Mouse (Mus musculus) hindbrain, embryonic 16.5 days (tissue): Measurements from ENCODE around the gene Sec14l2. TPM values are rescaled to one million over a fixed set of nuclear protein-coding genes. Genes with fewer than 3 reads are reported as not detected.
"Not testable (repeated sequence)": the region's sequence is repeated elsewhere in the genome, so short reads cannot be mapped to it uniquely, and the experiment has no call there.

Source experiments
- ATAC-seq: fragments of 200-750 bp; cut with Nextera tagmentation; 2 replicates; pipeline ENCODE4 v1.8.0; 2017; ENCODE audit warnings: moderate TSS enrichment, moderate library complexity
- H3K27ac ChIP-seq: fragments of 300-500 bp; sonication (generic); 2 replicates; pipeline ENCODE4 v1.5.1; 2014; ENCODE audit warnings: low read depth, mild to moderate bottlenecking, control low read depth, low read length, moderate library complexity
- H3K27me3 ChIP-seq: fragments of 300-500 bp; sonication (generic); replicated peaks from 2 replicates; pipeline ENCODE4 v1.6.1; 2014; ENCODE audit warnings: low read length; ENCODE audit not compliant: control insufficient read depth, insufficient read depth
- H3K36me3 ChIP-seq: fragments of 300-500 bp; sonication (generic); 2 replicates; pipeline ENCODE4 v1.6.1; 2014; ENCODE audit warnings: mild to moderate bottlenecking, low read length, moderate library complexity, mixed read lengths; ENCODE audit not compliant: control insufficient read depth, insufficient read depth
- H3K4me1 ChIP-seq: fragments of 300-500 bp; sonication (generic); 2 replicates; pipeline ENCODE4 v1.6.1; 2014; ENCODE audit warnings: low read depth, low read length; ENCODE audit not compliant: control insufficient read depth, insufficient read depth
- H3K4me2 ChIP-seq: fragments of 300-500 bp; sonication (generic); 2 replicates; pipeline ENCODE4 v1.6.1; 2014; ENCODE audit warnings: mild to moderate bottlenecking, low read length, control low read depth, moderate library complexity
- H3K4me3 ChIP-seq: fragments of 300-500 bp; sonication (generic); 2 replicates; pipeline ENCODE4 v1.5.1; 2014; ENCODE audit warnings: mild to moderate bottlenecking, low read length, control low read depth, moderate library complexity
- H3K9ac ChIP-seq: fragments of 300-500 bp; sonication (generic); 2 replicates; pipeline ENCODE4 v1.6.1; 2014; ENCODE audit warnings: low read depth, mild to moderate bottlenecking, control low read depth, low read length, moderate library complexity
- H3K9me3 ChIP-seq: fragments of 300-500 bp; sonication (generic); 2 replicates; pipeline ENCODE4 v1.6.1; 2014; ENCODE audit warnings: mild to moderate bottlenecking, low read length, moderate library complexity; ENCODE audit not compliant: control insufficient read depth
- WGBS: fragments of 180-500 bp; shearing (Covaris S2); extraction: QIAGEN DNeasy Blood & Tissue Kit; methylation state at CpG from one replicate; pipeline ENCODE4 v1.1.7; 2014; 5-methylcytosine and 5-hydroxymethylcytosine counted together
- polyA plus RNA-seq: library from polyadenylated mRNA; unstranded; fragments of >200 nt; fragmentation: Nextera tagmentation; extraction: Ambion mirVana; gene quantifications from 2 replicates; pipeline ENCODE4 v1.2.1, GENCODE M21; 2015

Sec14l2 gene
- polyA plus RNA-seq, 1 experiment from 2014 or later = 6.6 TPM

- Histone ChIP-seq H3K4me2 (peak overlapping the region; percentile 90), H3K4me1 (peaks cover 16% of the 10 kb centered on the region), H3K36me3 (no peaks in the 10 kb centered on the region), H3K27ac (peak overlapping the region; percentile 68), H3K27me3 (no peaks in the 10 kb centered on the region), H3K4me3 (peak overlapping the region; percentile 57), H3K9ac (peak overlapping the region; percentile 81), H3K9me3 (no peaks in the 10 kb centered on the region)
- WGBS = under 1% methylated on average over 41 of the region's 41 CpGs
- peak; percentile 82 for ATAC-seq
Measured at GRCm38 (mm10) chr11:4118081-4118921, 4.9 kb downstream of the Sec14l2 start.

- Histone ChIP-seq H3K4me3 (peak overlapping the region; percentile 57), H3K4me2 (peak overlapping the region; percentile 90), H3K9ac (peak overlapping the region; percentile 81), H3K27ac (peak overlapping the region; percentile 68), H3K4me1 (peaks cover 16% of the 10 kb centered on the region), H3K36me3 (no peaks in the 10 kb centered on the region), H3K27me3 (no peaks in the 10 kb centered on the region), H3K9me3 (no peaks in the 10 kb centered on the region)
- WGBS = 20% methylated on average over 3 of the region's 3 CpGs
- ATAC-seq = peak; percentile 31
Measured at GRCm38 (mm10) chr11:4117372-4118071, 5.7 kb downstream of the Sec14l2 start.

- Histone ChIP-seq H3K4me3 (no peak overlapping the region), H3K4me1 (peaks cover 16% of the 10 kb centered on the region), H3K9ac (peak overlapping the region; percentile 29), H3K27ac (no peak overlapping the region), H3K27me3 (no peaks in the 10 kb centered on the region), H3K4me2 (peak overlapping the region; percentile 90), H3K36me3 (no peaks in the 10 kb centered on the region), H3K9me3 (no peaks in the 10 kb centered on the region)
- WGBS = 54% methylated on average over 11 of the region's 11 CpGs
- ATAC-seq = 0 out of 2 replicates have a peak, but pooled peaks have one; percentile 15
Measured at GRCm38 (mm10) chr11:4116458-4117141, 6.6 kb downstream of the Sec14l2 start.

- Histone ChIP-seq H3K4me2 (no peak overlapping the region), H3K9me3 (no peaks in the 10 kb centered on the region), H3K27me3 (no peaks in the 10 kb centered on the region), H3K27ac (no peak overlapping the region), H3K36me3 (peaks cover 2% of the 10 kb centered on the region; the same call in 1 of the 2 replicates), H3K9ac (no peak overlapping the region), H3K4me3 (no peak overlapping the region), H3K4me1 (peaks cover 16% of the 10 kb centered on the region)
- ATAC-seq = no peak
- WGBS = 89% methylated on average over 4 of the region's 4 CpGs
Measured at GRCm38 (mm10) chr11:4115407-4115806, 7.8 kb downstream of the Sec14l2 start.

- H3K9ac ChIP-seq, H3K27me3 ChIP-seq, H3K4me2 ChIP-seq, ATAC-seq, H3K4me3 ChIP-seq, H3K9me3 ChIP-seq, H3K36me3 ChIP-seq, H3K27ac ChIP-seq: not testable (repeated sequence)
- 69% methylated on average over 6 of the region's 6 CpGs for WGBS
- peaks cover 16% of the 10 kb centered on the region for H3K4me1 ChIP-seq
Measured at GRCm38 (mm10) chr11:4114541-4114940, 8.7 kb downstream of the Sec14l2 start.

- ATAC-seq = no peak
- Histone ChIP-seq H3K9me3 (no peaks in the 10 kb centered on the region), H3K4me3 (no peak overlapping the region), H3K27ac (no peak overlapping the region), H3K9ac (no peak overlapping the region), H3K4me2 (no peak overlapping the region), H3K27me3 (no peaks in the 10 kb centered on the region), H3K36me3 (peaks cover 6% of the 10 kb centered on the region; the same call in 1 of the 2 replicates), H3K4me1 (peaks cover 16% of the 10 kb centered on the region)
- 82% methylated on average over 6 of the region's 6 CpGs for WGBS
Measured at GRCm38 (mm10) chr11:4113970-4114369, 9.2 kb downstream of the Sec14l2 start.

- peaks cover 16% of the 10 kb centered on the region for H3K4me1 ChIP-seq
- H3K36me3 ChIP-seq = peaks cover 6% of the 10 kb centered on the region; the same call in 1 of the 2 replicates
- H3K4me3 ChIP-seq = no peak overlapping the region
- WGBS = 84% methylated on average over 4 of the region's 4 CpGs
- no peaks in the 10 kb centered on the region for H3K27me3 ChIP-seq
- H3K9ac ChIP-seq = no peak overlapping the region
- no peaks in the 10 kb centered on the region for H3K9me3 ChIP-seq
- no peak overlapping the region for H3K27ac ChIP-seq
- no peak for ATAC-seq
- no peak overlapping the region for H3K4me2 ChIP-seq
Measured at GRCm38 (mm10) chr11:4113496-4113895, 9.7 kb downstream of the Sec14l2 start.

GRCm38 (mm10) chr11:4112861-4113260, 10.4 kb downstream of the Sec14l2 start:
- H3K9ac ChIP-seq = no peak overlapping the region
- no peak overlapping the region for H3K27ac ChIP-seq
- ATAC-seq = no peak
- H3K27me3 ChIP-seq = no peaks in the 10 kb centered on the region
- H3K9me3 ChIP-seq = no peaks in the 10 kb centered on the region
- H3K36me3 ChIP-seq = peaks cover 6% of the 10 kb centered on the region; the same call in 1 of the 2 replicates
- peaks cover 11% of the 10 kb centered on the region for H3K4me1 ChIP-seq
- WGBS = 86% methylated on average over 6 of the region's 6 CpGs
- no peak overlapping the region for H3K4me2 ChIP-seq
- H3K4me3 ChIP-seq = no peak overlapping the region

GRCm38 (mm10) chr11:4112033-4112432, 11.2 kb downstream of the Sec14l2 start:
- WGBS = 94% methylated on average over 4 of the region's 4 CpGs
- Histone ChIP-seq H3K27ac (no peak overlapping the region), H3K27me3 (no peaks in the 10 kb centered on the region), H3K4me1 (peaks cover 4% of the 10 kb centered on the region), H3K36me3 (peaks cover 6% of the 10 kb centered on the region; the same call in 1 of the 2 replicates), H3K9me3 (no peaks in the 10 kb centered on the region), H3K4me2 (no peak overlapping the region), H3K9ac (no peak overlapping the region), H3K4me3 (no peak overlapping the region)
- no peak for ATAC-seq
